Mouse (Mus musculus) lung, adult 2 months (tissue): Measurements from ENCODE around the gene Tcf7l2.

Source experiments
- CTCF ChIP-seq: fragments of 200-500 bp; IDR thresholded peaks from 2 replicates; pipeline ENCODE4 v1.5.1; 2011; ENCODE audit warnings: mild to moderate bottlenecking, low read length, control low read depth; ENCODE audit not compliant: insufficient read depth
- POLR2A ChIP-seq: fragments of 200-500 bp; IDR thresholded peaks from 2 replicates; pipeline ENCODE4 v1.6.1; 2011; ENCODE audit warnings: low read depth, mild to moderate bottlenecking, control low read depth, low read length, borderline replicate concordance; ENCODE audit errors: extremely low read depth

DNA sequence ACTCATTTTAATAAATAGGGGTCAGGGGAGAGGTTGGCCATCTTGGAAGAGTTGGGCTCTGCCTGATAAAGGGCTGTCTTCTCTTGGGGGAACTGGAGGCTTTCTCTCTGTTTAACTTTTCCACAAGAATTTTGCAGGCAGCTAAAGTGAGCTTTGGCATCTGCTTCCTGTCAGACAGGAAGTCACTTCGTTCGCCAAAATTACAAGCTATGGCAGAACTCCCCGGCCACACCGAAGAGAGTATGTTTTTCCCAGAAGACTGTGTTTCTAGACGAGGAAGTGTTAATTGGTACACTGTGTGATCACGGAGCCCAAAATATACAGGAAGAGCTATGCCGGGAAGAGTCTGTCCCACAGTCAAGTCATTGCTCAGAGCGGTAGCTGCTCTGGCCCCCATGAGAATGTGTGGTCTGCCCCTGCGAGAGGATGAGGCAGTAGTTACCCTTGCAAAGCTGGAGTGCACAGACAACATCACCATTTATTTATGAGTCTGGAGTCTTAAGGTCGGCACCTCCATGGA, 97.5 kb downstream of the Tcf7l2 start:
- TF ChIP-seq CTCF, result no peak
- TF ChIP-seq POLR2A, result no peak
